ENCODE assay signal across 8 mouse cellular contexts in the genomic region with DNA sequence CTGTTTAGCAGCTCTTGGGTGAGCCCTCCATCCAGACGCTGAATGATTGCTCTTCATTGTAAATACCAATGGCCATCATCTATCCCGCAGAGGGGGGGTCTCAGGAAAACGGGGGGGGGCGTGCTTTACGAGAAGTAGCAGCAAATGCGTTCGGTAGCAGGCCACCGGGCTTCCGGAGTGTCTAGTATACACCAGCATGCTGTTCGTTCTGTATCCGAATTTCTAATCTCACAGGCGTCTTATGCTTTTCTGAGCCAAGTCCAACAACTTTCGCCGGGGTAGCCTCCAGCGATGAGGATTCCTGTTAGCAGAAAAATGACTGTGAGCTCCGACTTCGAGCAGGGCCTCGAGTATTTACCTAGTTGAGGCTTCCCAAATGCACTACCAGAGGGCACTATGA.
DNase-seq lines count a peak whose midpoint lies in the region; ATAC-seq and TF ChIP-seq lines count a peak whose summit lies in the region.

No protein-coding gene starts in this region.

- H3K4me3 ChIP-seq in cerebellum, adult 2 months (replicated peaks; ENCODE audit: insufficient read depth, low read depth, low read length), result peak overlapping the region; percentile 61
- H3K4me3 ChIP-seq in lung, postnatal 0 days (ENCODE audit: low read depth, low read length), result peak overlapping the region; percentile 38

- peak overlapping the region; percentile 58 for H3K4me2 ChIP-seq in lung, postnatal 0 days (replicated peaks; ENCODE audit: low read depth, low read length)

- TF ChIP-seq POLR2A in cerebellum, adult 2 months (IDR thresholded peaks at IDR 0.05; ENCODE audit: borderline replicate concordance, insufficient read depth, low read length), result no peak

- no peak for TF ChIP-seq EP300 in lung, postnatal 0 days (IDR thresholded peaks at IDR 0.05)

- no peaks in the 10 kb centered on the region for H3K9me3 ChIP-seq in lung, postnatal 0 days (ENCODE audit: low read length)

- no peaks in the 10 kb centered on the region for H3K4me1 ChIP-seq in cerebellum, adult 2 months (ENCODE audit: control insufficient read depth, insufficient read depth, low read length)
- no peaks in the 10 kb centered on the region; the same call in 1 of the 2 replicates for H3K4me1 ChIP-seq in lung, postnatal 0 days (ENCODE audit: insufficient read depth, low read depth, low read length)

- no peak overlapping the region for H3K9ac ChIP-seq in lung, postnatal 0 days (replicated peaks; ENCODE audit: low read depth)

- peak overlapping the region; percentile 76; the same call in 1 of the 2 replicates for H3K27ac ChIP-seq in cerebellum, adult 2 months (ENCODE audit: insufficient read depth, low read length)
- 0 out of 2 replicates have a peak overlapping the region, but pooled peaks have one; percentile 54 for H3K27ac ChIP-seq in lung, postnatal 0 days (ENCODE audit: low read length)

- intact Hi-C loops in heart, postnatal 25 days (cut with DNase I), result no loop called here
- intact Hi-C loops in gastrocnemius, postnatal 14 days (cut with DNase I; ENCODE audit: low total_unique reads), result no loop called here

- TF ChIP-seq CTCF in cerebellum, adult 2 months (IDR thresholded peaks at IDR 0.05; ENCODE audit: borderline replicate concordance, insufficient read depth, low read depth, low read length), result no peak
- TF ChIP-seq CTCF in lung, postnatal 0 days (IDR thresholded peaks at IDR 0.05), result no peak

- H3K36me3 ChIP-seq in lung, postnatal 0 days (ENCODE audit: insufficient read depth, low read length), result no peaks in the 10 kb centered on the region

- DNase-seq in heart, adult 11 months, result peak; percentile 94
- DNase-seq in heart, postnatal 25 days (ENCODE audit: low spot score), result no peak
- peak; percentile 64 to 65 for DNase-seq in cerebellum, adult 2 months
- peak; percentile 22 for DNase-seq in gastrocnemius, postnatal 14 days
- DNase-seq in lung, postnatal 0 days (ENCODE audit: low spot score), result peak; percentile 42
- DNase-seq in skeletal muscle tissue, adult 2 months (ENCODE audit: low read depth, low spot score), result peak; percentile 30

- peak; percentile 31 for ATAC-seq in inflammation-experienced regulatory T-cells, adult 6 months
- ATAC-seq in lung, postnatal 0 days, result no peak
- no peak for ATAC-seq in granulocyte monocyte progenitor cell, adult 5-6 weeks (replicated peaks; ENCODE audit: poor library complexity, severe bottlenecking)

- no peaks in the 10 kb centered on the region for H3K27me3 ChIP-seq in cerebellum, adult 2 months (ENCODE audit: control insufficient read depth, insufficient read depth, low read length)
- H3K27me3 ChIP-seq in lung, postnatal 0 days (replicated peaks; ENCODE audit: insufficient read depth, low read length), result no peaks in the 10 kb centered on the region

- WGBS in cerebellum, adult 2 months, result 2% methylated on average over 18 of the region's 18 CpGs
- WGBS in lung, postnatal 0 days, result 2% methylated on average over 18 of the region's 18 CpGs
